Mouse (Mus musculus) myocyte (in vitro differentiated cells): Measurements from ENCODE around the gene Hspd1.

Experiments
- CEBPB ChIP-seq: IDR thresholded peaks from 2 replicates; pipeline ENCODE4 v1.6.1; 2011; ENCODE audit warnings: mild to moderate bottlenecking, moderate library complexity; ENCODE audit not compliant: poor library complexity, insufficient read depth, severe bottlenecking
- E2F4 ChIP-seq: IDR thresholded peaks from one replicate; pipeline ENCODE4 v1.6.1; 2011; ENCODE audit warnings: mild to moderate bottlenecking, control low read depth, moderate library complexity; ENCODE audit not compliant: insufficient read depth
- MAX ChIP-seq: IDR thresholded peaks from one replicate; pipeline ENCODE4 v1.6.1; 2011; ENCODE audit warnings: low read depth, mild to moderate bottlenecking, control low read depth
- MYOD1 ChIP-seq, 3 experiments: IDR thresholded peaks; one replicate each; pipeline ENCODE4 v1.6.1; 2011; ENCODE audit warnings: control low read depth in 2 of 3, low read depth in 2 of 3, mild to moderate bottlenecking in 2 of 3, moderate library complexity in 1 of 3; ENCODE audit not compliant: insufficient read length in 2 of 3, control insufficient read depth in 1 of 3
- MYOG ChIP-seq, 3 experiments: IDR thresholded peaks; one replicate each; pipeline ENCODE4 v1.6.1; 2011; ENCODE audit warnings: control low read depth in 2 of 3, low read depth in 2 of 3, mild to moderate bottlenecking in 2 of 3; ENCODE audit not compliant: insufficient read length in 2 of 3, control insufficient read depth in 1 of 3, insufficient read depth in 1 of 3
- POLR2A ChIP-seq: IDR thresholded peaks from one replicate; pipeline ENCODE4 v1.6.1; 2011; ENCODE audit warnings: low read depth, mild to moderate bottlenecking, control low read depth, moderate library complexity; ENCODE audit not compliant: insufficient read length
- POLR2AphosphoS2 ChIP-seq: IDR thresholded peaks from one replicate; pipeline ENCODE4 v1.6.1; 2011; ENCODE audit warnings: low read depth, control low read depth; ENCODE audit not compliant: insufficient read length
- TCF12 ChIP-seq: IDR thresholded peaks from one replicate; pipeline ENCODE4 v1.6.1; 2011; ENCODE audit warnings: mild to moderate bottlenecking, control low read depth; ENCODE audit not compliant: poor library complexity, insufficient read depth, severe bottlenecking
- TCF3 ChIP-seq: IDR thresholded peaks from one replicate; pipeline ENCODE4 v1.6.1; 2011; ENCODE audit warnings: low read depth, control low read depth; ENCODE audit not compliant: insufficient read length
- USF1 ChIP-seq: IDR thresholded peaks from one replicate; pipeline ENCODE4 v1.6.1; 2011; ENCODE audit warnings: low read depth, mild to moderate bottlenecking, control low read depth, moderate library complexity

- TF ChIP-seq CEBPB (no peak), TCF12 (no peak), MYOD1 (IDR thresholded peaks at IDR 0.05; ENCODE audit: control insufficient read depth in 1 of 3, insufficient read length in 2 of 3, low read depth in 2 of 3) (peak in 1 of 3 experiments; percentile 62), E2F4 (no peak), POLR2A (peak; percentile 62), MAX (no peak), MYOG (IDR thresholded peaks at IDR 0.05; ENCODE audit: control insufficient read depth in 1 of 3, insufficient read depth in 1 of 3, insufficient read length in 2 of 3, low read depth in 2 of 3) (peak in 2 of 3 experiments; percentile 31 to 50), POLR2AphosphoS2 (peak; percentile 52), USF1 (no peak), TCF3 (no peak)
Measured at GRCm38 (mm10) chr1:55053005-55053404, 35.0 kb downstream of the Hspd1 start.
